Mouse (Mus musculus): ENCODE data around the gene Mx1. TPM values are rescaled to one million over a fixed set of nuclear protein-coding genes. Genes with fewer than 3 reads are reported as not detected.

Gene Mx1
- total RNA-seq, 2 experiments from 2014 or later: 1.7 to 3.2 TPM

GRCm38 (mm10) chr16:97447386-97447785, 15.3 kb downstream of the Mx1 start:
- ATAC-seq (replicated peaks; ENCODE audit: poor library complexity): no peak

- peak; percentile 95 for ATAC-seq (replicated peaks; ENCODE audit: poor library complexity)
Measured at GRCm38 (mm10) chr16:97443670-97444263, 18.9 kb downstream of the Mx1 start.

GRCm38 (mm10) chr16:97441967-97442366, 20.7 kb downstream of the Mx1 start:
- no peak for ATAC-seq (replicated peaks; ENCODE audit: poor library complexity)

DNA sequence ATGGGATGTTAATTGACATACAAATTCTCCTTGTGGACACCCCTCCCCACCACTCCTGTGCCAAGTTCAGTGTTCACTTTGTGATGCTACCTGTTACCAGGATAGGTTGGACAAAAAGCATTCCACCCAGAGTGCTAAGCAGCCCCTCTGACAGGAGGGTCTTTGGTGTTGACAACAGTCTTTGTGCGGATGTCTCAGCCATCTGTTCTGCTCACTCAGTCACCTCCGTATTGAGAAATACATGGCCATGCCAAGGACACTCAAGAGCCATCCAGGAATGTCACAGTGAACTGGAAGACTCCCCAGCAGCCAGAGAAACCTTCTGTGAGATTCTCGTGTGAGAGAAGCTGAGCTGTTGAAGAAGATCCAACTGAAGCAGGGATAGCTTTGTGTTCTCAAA, 24.5 kb downstream of the Mx1 start:
- no peak for ATAC-seq (replicated peaks; ENCODE audit: poor library complexity)

- ATAC-seq (replicated peaks; ENCODE audit: poor library complexity): no peak
Measured at GRCm38 (mm10) chr16:97437448-97438056, 25.2 kb downstream of the Mx1 start.

DNA sequence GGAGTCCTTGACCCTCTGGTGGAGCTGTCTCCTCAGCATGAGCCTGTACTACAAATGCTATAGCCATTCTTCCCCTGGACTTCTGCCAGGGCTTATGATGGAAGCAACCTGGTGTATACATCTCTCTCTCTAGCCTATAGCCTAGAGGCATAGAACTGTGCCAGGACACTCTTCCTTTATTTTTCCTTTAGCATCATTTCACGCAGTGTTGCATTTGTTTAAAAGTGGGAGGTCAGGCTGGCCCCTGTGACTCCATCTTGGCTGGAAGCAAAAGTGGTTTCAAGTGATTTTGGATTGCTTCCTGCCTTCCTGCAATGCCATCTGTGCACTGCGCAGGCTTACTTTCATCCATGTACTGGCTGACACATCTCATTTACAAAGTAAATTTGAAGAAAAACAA, 28.5 kb downstream of the Mx1 start:
- no peak for ATAC-seq (replicated peaks; ENCODE audit: poor library complexity)

- peak; percentile 34; the same call in 1 of the 2 replicates for ATAC-seq (replicated peaks; ENCODE audit: poor library complexity)
Measured at GRCm38 (mm10) chr16:97431328-97431727, 31.4 kb downstream of the Mx1 start.

- ATAC-seq (replicated peaks; ENCODE audit: poor library complexity): no peak
Measured at GRCm38 (mm10) chr16:97430091-97430490, 32.6 kb downstream of the Mx1 start.

- no peak for ATAC-seq (replicated peaks; ENCODE audit: poor library complexity)
Measured at GRCm38 (mm10) chr16:97428026-97428425, 34.7 kb downstream of the Mx1 start.

- no peak for ATAC-seq (replicated peaks; ENCODE audit: poor library complexity)
Measured at GRCm38 (mm10) chr16:97423627-97424026, 39.1 kb downstream of the Mx1 start.

GRCm38 (mm10) chr16:97421671-97422070, 41.0 kb downstream of the Mx1 start:
- ATAC-seq (replicated peaks; ENCODE audit: poor library complexity): no peak

- ATAC-seq (replicated peaks; ENCODE audit: poor library complexity): peak; percentile 49
Measured at GRCm38 (mm10) chr16:97418749-97419453, 43.8 kb downstream of the Mx1 start.

DNA sequence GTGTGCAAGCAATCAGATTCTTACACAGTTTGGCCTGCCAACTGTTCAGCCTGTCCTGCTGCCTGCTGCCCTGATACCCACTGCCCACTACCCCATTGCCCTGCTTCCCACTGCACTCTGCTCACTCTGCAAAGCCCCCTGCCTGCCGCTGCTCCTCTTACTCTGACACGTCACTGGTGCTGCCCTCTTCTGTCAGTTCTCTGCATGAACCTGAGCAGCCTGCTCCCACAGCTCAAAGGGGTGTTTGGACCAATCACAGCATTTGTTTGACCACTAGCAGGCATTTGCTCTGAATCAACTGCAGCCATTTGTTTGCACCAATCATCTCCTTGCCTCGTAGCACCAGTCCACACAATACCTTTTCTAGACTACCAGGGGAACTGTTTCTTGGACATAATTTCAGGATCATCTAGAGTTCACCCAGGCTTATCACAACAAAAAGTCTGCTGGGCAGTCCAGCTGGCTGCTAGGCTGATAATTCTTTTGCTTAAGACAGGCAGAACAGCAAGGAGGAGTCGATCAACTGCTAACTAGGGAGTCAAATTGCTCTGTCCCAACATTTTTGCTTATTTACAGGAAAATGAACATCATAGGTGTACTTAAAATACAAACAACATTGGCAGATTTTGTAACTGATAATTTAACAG, 44.7 kb downstream of the Mx1 start:
- ATAC-seq (replicated peaks; ENCODE audit: poor library complexity): peak; percentile 83

- ATAC-seq (replicated peaks; ENCODE audit: poor library complexity): no peak
Measured at GRCm38 (mm10) chr16:97405476-97406012, 57.2 kb downstream of the Mx1 start.

DNA sequence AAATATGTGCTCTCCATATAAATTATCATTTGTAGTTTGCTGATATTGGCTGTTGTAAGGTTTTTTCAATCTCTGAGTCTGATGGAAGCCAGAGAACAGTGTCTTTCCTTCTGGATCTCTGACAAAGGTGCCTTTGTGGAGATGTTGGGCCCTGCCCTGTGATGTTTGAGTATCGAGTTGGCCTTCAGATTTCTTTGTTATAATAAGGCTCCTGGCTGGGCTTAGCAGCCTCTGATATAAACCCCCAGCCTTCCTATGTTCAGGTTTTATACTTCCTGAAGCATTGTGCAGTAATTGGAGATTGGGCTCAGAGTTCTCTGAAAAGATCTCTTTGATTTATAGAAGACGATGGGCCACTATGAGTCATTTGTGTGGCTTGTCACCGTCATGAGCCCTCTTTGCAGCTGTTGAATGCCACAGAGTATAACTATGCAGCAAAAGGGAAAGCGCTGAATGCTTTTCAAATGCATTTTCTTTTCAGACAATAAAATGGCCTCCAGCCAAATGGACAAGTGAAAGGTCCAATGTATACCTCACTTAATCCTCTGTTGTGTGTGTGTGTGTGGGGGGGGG, 60.4 kb downstream of the Mx1 start:
- no peak for ATAC-seq (replicated peaks; ENCODE audit: poor library complexity)

GRCm38 (mm10) chr16:97401741-97402140, 61.0 kb downstream of the Mx1 start:
- no peak for ATAC-seq (replicated peaks; ENCODE audit: poor library complexity)

DNA sequence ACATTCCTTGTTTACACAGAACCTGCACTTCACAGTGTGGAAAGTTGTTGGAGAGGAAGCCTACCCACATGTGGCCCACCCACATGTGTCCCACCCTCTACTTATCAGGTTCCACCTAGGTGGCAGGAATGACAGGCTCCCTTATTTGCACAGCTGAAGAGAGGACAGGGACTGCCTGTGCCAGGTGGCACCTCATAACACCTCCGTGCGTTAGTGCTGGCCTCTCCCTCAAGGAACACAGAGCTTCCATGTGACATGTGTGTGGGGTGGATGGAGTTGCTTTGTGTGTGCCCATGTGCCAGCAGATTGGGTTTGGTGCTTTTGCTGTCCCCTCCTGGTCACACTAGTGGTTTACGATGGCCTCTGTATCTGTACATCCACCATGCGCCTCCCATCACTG, 62.7 kb downstream of the Mx1 start:
- no peak for ATAC-seq (replicated peaks; ENCODE audit: poor library complexity)

GRCm38 (mm10) chr16:97397945-97398531, 64.7 kb downstream of the Mx1 start:
- ATAC-seq (replicated peaks; ENCODE audit: poor library complexity): no peak
